Mouse (Mus musculus) kidney, adult 9 months (tissue): Measurements from ENCODE around the gene Trim16.

Experiments
- DNase-seq: peaks from one replicate; pipeline ENCODE4 v3.0.0; 2022

The Trim16 gene

DNA sequence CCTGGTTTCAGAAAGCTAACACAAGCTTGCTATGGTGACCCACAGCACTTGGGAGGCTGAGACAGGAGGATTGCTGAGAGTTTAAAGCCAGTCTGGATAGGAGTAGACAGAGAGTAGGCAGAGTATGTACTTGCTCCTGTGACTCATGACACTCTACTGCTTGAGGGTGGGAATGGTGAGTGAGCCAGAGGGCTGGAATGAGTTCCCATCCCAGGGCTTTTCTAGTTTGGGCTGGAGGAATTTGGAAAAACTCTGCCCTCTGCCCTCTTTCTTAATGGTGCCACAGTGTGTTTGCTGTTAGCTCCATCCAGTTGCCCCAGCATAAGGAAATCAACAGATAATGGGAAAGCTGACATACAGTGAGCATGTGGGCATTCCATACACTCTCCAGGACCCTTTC is 11.9 kb downstream of the Trim16 start:
- no peak for DNase-seq

GRCm38 (mm10) chr11:62844562-62844961 is 24.5 kb downstream of the Trim16 start:
- no peak for DNase-seq

DNA sequence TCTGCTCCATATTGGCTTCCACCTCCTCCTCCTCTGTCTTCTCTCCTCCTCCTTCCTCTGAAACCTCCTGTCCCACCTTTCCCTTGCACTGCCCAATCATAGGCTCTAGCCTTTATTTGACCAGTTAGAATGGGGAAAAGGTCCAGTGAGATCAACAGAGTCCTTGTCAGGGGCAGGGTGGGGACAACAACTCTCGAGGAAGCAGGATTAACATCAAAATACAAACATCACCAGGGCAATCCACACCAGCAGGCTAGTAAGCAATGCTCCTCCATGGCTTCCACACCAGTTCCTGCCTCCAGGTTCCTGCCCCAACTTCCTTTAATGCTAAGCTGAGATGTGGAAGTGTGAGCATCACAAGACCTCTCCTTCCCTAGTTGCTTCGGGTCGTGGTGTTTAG is 25.7 kb downstream of the Trim16 start:
- DNase-seq, result no peak

GRCm38 (mm10) chr11:62846961-62847654 is 27.1 kb downstream of the Trim16 start, which contains the start of gene Fbxw10:
Gene Fbxw10 (plus strand): TSS chr11:62847069.
- peak; percentile 56 for DNase-seq

- DNase-seq, result no peak
Measured at GRCm38 (mm10) chr11:62847655-62848191, 27.7 kb downstream of the Trim16 start.

GRCm38 (mm10) chr11:62848301-62848700 is 28.3 kb downstream of the Trim16 start:
- no peak for DNase-seq

DNA sequence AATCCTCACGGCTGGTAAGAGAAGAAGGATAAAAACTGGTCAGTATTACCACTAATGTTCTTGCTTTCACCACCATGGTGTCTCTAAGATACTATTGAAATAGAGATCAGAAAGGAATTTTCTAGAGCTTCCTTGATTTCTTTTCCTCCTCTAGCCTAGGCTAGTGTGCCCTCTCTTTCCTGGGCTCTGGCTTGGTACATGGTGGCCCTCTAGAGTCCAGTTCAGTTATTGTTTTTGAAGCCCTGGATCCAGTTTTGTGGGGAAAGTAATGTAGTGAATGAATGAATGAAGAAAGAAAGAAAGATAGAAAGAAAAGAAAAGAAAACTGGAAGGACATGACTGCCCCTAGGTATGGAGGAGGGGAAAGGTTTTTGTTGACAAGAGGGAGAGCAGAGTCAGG is 31.2 kb downstream of the Trim16 start:
- DNase-seq, result peak; percentile 49

GRCm38 (mm10) chr11:62853334-62853733 is 33.3 kb downstream of the Trim16 start:
- no peak for DNase-seq

- no peak for DNase-seq
Measured at GRCm38 (mm10) chr11:62865562-62865961, 45.5 kb downstream of the Trim16 start.

GRCm38 (mm10) chr11:62866685-62867084 is 46.7 kb downstream of the Trim16 start:
- DNase-seq, result no peak

DNA sequence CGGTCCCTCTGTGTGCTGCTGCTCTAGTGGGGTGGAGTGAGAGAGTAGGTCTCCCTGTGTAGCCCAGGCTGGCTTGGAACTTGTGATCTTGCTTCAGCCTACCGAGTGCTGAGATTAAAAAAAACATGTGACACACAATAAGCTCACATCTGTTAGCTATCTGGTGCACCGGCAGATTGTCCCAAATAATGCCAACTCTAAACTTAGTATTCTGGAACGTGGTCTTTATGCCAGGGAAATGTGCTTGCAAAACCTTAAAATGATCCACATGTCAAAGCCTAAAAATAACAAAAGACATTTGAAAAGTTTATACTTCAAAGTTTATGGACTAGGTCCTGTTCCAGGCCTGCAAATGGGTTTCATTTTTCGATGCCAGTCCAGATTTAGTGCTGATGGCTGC is 49.2 kb downstream of the Trim16 start:
- no peak for DNase-seq

DNA sequence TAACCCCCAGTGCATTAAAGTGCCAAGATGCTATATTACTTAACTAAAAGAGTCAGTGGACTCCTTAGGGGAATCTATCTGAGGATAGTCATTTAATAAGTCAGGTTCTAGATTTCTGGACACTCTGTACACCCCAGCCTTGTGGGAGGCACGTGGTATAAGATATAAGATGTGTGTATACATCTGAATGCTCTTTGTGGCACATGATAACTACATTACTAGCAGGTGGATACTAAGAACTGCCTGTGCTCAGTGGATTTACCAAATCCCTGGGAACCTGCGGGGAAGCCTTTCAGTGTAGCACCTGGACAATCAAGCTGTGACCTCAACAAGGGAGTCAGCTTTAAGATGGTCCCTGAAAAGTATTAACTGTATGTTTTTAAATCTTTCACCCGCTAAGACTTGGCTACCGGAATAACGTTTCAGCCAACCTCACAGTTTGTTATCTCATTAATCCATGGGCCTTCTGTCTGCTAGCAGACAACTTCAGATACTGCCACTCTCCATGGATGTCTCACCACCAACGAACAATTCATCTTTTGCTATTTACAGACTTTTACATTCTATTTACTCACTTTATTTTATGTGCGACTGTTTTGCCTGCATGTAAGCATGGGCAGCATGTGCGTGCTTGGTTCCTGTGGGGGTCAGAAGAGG is 49.8 kb downstream of the Trim16 start:
- no peak for DNase-seq

GRCm38 (mm10) chr11:62873479-62873878 is 53.4 kb downstream of the Trim16 start:
- no peak for DNase-seq

DNA sequence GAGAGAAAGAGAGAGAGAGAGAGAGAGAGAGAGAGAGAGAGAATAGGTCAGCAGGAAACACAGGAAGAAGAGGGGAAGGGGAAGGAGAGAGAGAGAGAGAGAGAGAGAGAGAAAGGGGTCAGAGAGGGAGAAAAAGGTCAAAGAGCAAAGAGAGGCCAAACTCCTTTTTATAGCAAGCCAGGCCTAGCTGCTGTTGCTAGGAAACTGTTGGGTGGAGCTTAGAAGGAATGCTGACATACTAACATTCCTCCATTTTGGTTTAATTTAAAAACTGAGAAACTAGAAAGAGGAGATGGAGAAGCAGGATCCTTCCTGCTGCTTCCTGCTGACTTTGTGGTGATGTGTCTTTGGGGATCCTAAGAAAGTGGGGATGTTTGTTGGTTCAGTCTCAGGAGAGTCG is 55.7 kb downstream of the Trim16 start:
- DNase-seq, result peak; percentile 36

GRCm38 (mm10) chr11:62876445-62876844 is 56.4 kb downstream of the Trim16 start:
- no peak for DNase-seq

GRCm38 (mm10) chr11:62877391-62877790 is 57.4 kb downstream of the Trim16 start:
- DNase-seq, result no peak

- no peak for DNase-seq
Measured at GRCm38 (mm10) chr11:62878728-62879127, 58.7 kb downstream of the Trim16 start.

GRCm38 (mm10) chr11:62879220-62880048 is 59.4 kb downstream of the Trim16 start, which contains the start of gene Tvp23b:
Gene Tvp23b (plus strand): TSS chr11:62879455.
- peak; percentile 98 for DNase-seq

DNA sequence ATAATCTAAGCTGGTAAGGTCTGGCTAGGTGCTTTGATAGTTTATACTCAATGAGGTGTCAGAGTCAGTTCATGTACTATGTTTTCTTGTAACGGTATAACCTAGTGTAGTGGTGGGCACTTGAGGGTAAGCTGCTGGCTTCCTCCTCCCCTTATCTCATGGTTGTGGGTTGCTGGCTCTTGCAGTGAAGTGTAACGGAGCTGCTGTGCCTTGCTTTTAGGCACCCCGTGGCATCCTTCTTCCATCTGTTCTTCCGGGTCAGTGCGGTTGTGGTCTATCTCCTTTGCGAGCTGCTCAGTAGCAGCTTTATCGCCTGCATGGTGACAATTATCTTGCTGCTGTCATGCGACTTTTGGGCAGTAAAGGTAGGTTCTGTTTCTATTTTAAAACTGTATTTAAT is 63.4 kb downstream of the Trim16 start:
- DNase-seq, result no peak

- DNase-seq, result peak; percentile 24
Measured at GRCm38 (mm10) chr11:62885323-62885722, 65.3 kb downstream of the Trim16 start.

DNA sequence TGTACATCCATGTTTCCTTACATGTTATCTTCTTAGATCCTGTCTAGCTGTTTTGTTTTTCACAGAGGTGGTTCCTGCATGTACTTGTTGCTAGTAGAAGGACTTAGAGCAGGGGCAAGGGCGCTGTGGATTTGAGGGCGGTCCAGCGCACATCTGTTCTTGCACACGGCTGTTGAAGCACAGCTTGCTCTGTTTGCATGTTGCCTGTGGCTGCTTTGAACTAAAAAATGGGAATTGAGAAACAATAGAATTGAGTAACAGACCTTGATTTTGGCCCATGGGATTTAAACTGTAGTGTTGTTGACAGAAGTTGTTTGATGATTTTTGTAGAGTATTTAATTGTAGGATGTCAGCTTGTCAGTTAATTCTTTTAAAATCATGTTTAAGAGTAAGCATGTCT is 70.8 kb downstream of the Trim16 start:
- no peak for DNase-seq

DNA sequence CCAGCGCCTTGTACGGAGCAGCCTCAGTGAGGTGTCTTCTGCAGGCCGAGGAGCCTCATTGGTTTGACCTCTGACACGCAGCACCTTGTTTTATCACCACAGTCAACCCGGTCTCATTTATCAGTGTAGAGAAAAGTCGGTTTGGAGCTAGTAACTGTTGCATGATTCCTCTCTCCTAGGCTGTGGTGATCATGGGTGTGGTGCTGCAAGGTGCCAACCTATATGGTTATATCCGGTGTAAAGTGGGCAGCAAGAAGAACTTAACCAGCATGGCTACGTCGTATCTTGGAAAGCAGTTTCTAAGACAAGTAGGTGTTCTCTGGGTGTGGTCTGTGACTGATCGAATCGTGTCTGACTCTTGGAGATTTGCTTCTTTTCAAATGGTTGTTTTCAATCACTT is 71.7 kb downstream of the Trim16 start:
- DNase-seq, result no peak
